Mouse (Mus musculus): Measurements from ENCODE around the gene AL731706.1.

DNA sequence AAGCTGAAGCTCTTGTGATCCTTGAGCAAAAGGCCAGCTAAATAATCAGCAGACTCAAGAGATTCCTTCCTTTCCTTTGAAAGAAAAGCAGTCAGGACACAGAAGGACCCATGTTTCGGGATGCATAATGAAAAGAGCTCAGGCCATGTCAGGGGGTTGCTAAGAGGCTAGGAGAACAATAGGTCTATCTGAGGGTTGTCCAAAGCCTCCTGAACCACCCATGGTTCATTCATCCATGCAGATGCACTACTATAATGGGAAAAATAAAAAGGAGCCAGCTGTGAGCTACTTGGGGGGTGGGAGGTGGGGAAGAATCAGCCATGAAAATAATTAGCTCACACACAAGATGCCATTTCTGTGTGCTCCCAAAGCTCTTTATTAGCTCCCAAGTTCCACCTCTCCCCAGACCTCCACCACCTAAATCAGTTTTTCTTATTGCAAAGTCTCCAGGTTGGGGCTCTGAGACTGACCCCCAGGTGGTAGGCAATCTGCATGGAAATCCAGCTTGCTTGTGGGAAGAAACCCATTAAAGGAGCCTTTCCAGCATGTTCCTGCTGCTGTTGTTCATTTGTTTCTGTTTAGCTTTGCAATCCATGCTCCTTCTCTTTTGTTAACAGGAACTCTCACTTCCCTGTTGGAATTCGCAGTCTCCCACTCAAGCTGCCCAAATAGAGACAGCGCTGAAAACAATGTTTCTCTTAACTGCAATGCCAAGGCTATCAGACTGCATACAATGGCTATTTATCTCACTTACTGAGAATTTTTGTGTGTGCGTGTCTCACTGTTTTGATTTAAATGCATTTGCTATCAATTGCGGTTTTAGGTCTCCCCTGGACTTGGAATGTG, 36.4 kb downstream of the AL731706.1 start:
- TF ChIP-seq POLR2A (IDR thresholded peaks at IDR 0.05; ENCODE audit: extremely low read depth, insufficient read depth, low read length) (no peak), CTCF (IDR thresholded peaks at IDR 0.05; ENCODE audit: extremely low read depth, insufficient read depth, low read length) (no peak)

Data from cortical plate, adult 2 months (tissue).